Mouse (Mus musculus) MEL (cell line): ENCODE results near the gene Gm20388. TPM values are rescaled to one million over a fixed set of nuclear protein-coding genes. Genes with fewer than 3 reads are reported as not detected.

Experiments
- DNase-seq: peaks from one replicate; pipeline ENCODE4 v3.0.0; 2011; ENCODE audit warnings: low read depth, low spot score
- H3K27ac ChIP-seq: 2 replicates; pipeline ENCODE4 v1.5.1; 2012; ENCODE audit warnings: low read depth, mild to moderate bottlenecking, control low read depth, low read length, moderate library complexity; ENCODE audit not compliant: control insufficient read depth
- H3K27me3 ChIP-seq, 2 experiments: fragments of 150-350 bp in 1 of 2; sonication (generic) in 1 of 2; 2 replicates each; pipeline ENCODE4 v1.6.1; 2012; ENCODE audit warnings: low read length in 2 of 2, mild to moderate bottlenecking in 2 of 2, improper control_type of control experiment in 1 of 2, moderate library complexity in 1 of 2; ENCODE audit not compliant: insufficient read depth in 2 of 2, control insufficient read depth in 1 of 2
- H3K36me3 ChIP-seq, 2 experiments: 2 replicates each; pipeline ENCODE4 v1.6.1; 2012 to 2014; ENCODE audit warnings: low read length in 2 of 2, improper control_type of control experiment in 1 of 2, inconsistent platforms in 1 of 2, mild to moderate bottlenecking in 1 of 2; ENCODE audit not compliant: insufficient read depth in 2 of 2, control insufficient read depth in 1 of 2
- H3K4me1 ChIP-seq, 2 experiments: fragments of 150-350 bp in 1 of 2; sonication (generic) in 1 of 2; 2 replicates each; pipeline ENCODE4 v1.6.1; 2012; ENCODE audit warnings: low read length in 2 of 2, improper control_type of control experiment in 1 of 2, mild to moderate bottlenecking in 1 of 2; ENCODE audit not compliant: insufficient read depth in 2 of 2, control insufficient read depth in 1 of 2
- H3K4me3 ChIP-seq, 2 experiments: fragments of 150-350 bp in 1 of 2; sonication (generic) in 1 of 2; 2 replicates each; pipeline ENCODE4 v1.5.1; 2012; ENCODE audit warnings: low read depth in 2 of 2, low read length in 2 of 2, mild to moderate bottlenecking in 2 of 2, moderate library complexity in 2 of 2, control low read depth in 1 of 2, improper control_type of control experiment in 1 of 2; ENCODE audit not compliant: control insufficient read depth in 1 of 2, insufficient read depth in 1 of 2
- H3K79me2 ChIP-seq: 2 replicates; pipeline ENCODE4 v1.6.1; 2012; ENCODE audit warnings: mild to moderate bottlenecking, low read length, moderate library complexity; ENCODE audit not compliant: control insufficient read depth, poor library complexity, insufficient read depth
- H3K9ac ChIP-seq: 2 replicates; pipeline ENCODE4 v1.6.1; 2012; ENCODE audit warnings: low read depth, mild to moderate bottlenecking, control low read depth, low read length, moderate library complexity; ENCODE audit not compliant: control insufficient read depth, poor library complexity, severe bottlenecking
- H3K9me3 ChIP-seq: fragments of 150-350 bp; sonication (generic); replicated peaks from 2 replicates; pipeline ENCODE4 v1.6.1; 2012; ENCODE audit warnings: mild to moderate bottlenecking, low read length, improper control_type of control experiment, moderate library complexity; ENCODE audit not compliant: insufficient read depth
- CHD1 ChIP-seq: IDR thresholded peaks from 2 replicates; pipeline ENCODE4 v1.6.1; 2012; ENCODE audit warnings: low read depth, mild to moderate bottlenecking, inconsistent platforms, low read length, improper control_type of control experiment
- CHD2 ChIP-seq: IDR thresholded peaks from 2 replicates; pipeline ENCODE4 v1.6.1; 2011; ENCODE audit warnings: low read length, improper control_type of control experiment
- CTCF ChIP-seq, 3 experiments: IDR thresholded peaks in 2 of 3; conservative IDR thresholded peaks in 1 of 3; 2 replicates each; pipeline ENCODE4 v1.5.1; 2011 to 2012; ENCODE audit warnings: low read length in 3 of 3, low read depth in 2 of 3, mild to moderate bottlenecking in 2 of 3, improper control_type of control experiment in 1 of 3, inconsistent platforms in 1 of 3, mixed read lengths in 1 of 3, moderate library complexity in 1 of 3; ENCODE audit not compliant: control insufficient read depth in 1 of 3, insufficient read depth in 1 of 3, poor library complexity in 1 of 3, severe bottlenecking in 1 of 3
- E2F4 ChIP-seq: IDR thresholded peaks from 2 replicates; pipeline ENCODE4 v1.6.1; 2011; ENCODE audit warnings: low read depth, low read length, improper control_type of control experiment, borderline replicate concordance
- ELF1 ChIP-seq: IDR thresholded peaks from 2 replicates; pipeline ENCODE4 v1.6.1; 2014; ENCODE audit warnings: low read depth, mild to moderate bottlenecking, inconsistent platforms, low read length, improper control_type of control experiment, moderate library complexity
- EP300 ChIP-seq, 2 experiments: IDR thresholded peaks; 2 replicates each; pipeline ENCODE4 v1.6.1; 2011; ENCODE audit warnings: improper control_type of control experiment in 2 of 2, low read length in 2 of 2, low read depth in 1 of 2, mild to moderate bottlenecking in 1 of 2
- ETS1 ChIP-seq: IDR thresholded peaks from 2 replicates; pipeline ENCODE4 v1.6.1; 2012; ENCODE audit warnings: low read depth, mild to moderate bottlenecking, inconsistent platforms, low read length, improper control_type of control experiment, moderate library complexity
- GATA1 ChIP-seq: IDR thresholded peaks from 2 replicates; pipeline ENCODE4 v1.6.1; 2011; ENCODE audit warnings: low read depth, low read length, improper control_type of control experiment
- HCFC1 ChIP-seq: IDR thresholded peaks from 2 replicates; pipeline ENCODE4 v1.6.1; 2012; ENCODE audit warnings: low read depth, mild to moderate bottlenecking, inconsistent platforms, low read length, improper control_type of control experiment, moderate library complexity
- JUND ChIP-seq: IDR thresholded peaks from 2 replicates; pipeline ENCODE4 v1.6.1; 2011; ENCODE audit warnings: low read depth, mild to moderate bottlenecking, improper control_type of control experiment, low read length
- KAT2A ChIP-seq: conservative IDR thresholded peaks from 2 replicates; pipeline ENCODE4 v1.6.1; 2012; ENCODE audit warnings: low read depth, low read length, improper control_type of control experiment, inconsistent platforms
- MAFK ChIP-seq: IDR thresholded peaks from 2 replicates; pipeline ENCODE4 v1.6.1; 2011; ENCODE audit warnings: low read depth, mild to moderate bottlenecking, low read length, improper control_type of control experiment, borderline replicate concordance
- MAX ChIP-seq: IDR thresholded peaks from 2 replicates; pipeline ENCODE4 v1.6.1; 2011; ENCODE audit warnings: low read length, improper control_type of control experiment
- MAZ ChIP-seq: IDR thresholded peaks from 2 replicates; pipeline ENCODE4 v1.6.1; 2012; ENCODE audit warnings: low read depth, mild to moderate bottlenecking, inconsistent platforms, low read length, improper control_type of control experiment
- MEF2A ChIP-seq: IDR thresholded peaks from 2 replicates; pipeline ENCODE4 v1.6.1; 2014; ENCODE audit warnings: low read depth, mild to moderate bottlenecking, inconsistent platforms, low read length, improper control_type of control experiment; ENCODE audit not compliant: poor library complexity, insufficient replicate concordance, severe bottlenecking; ENCODE audit errors: extremely low read depth
- MXI1 ChIP-seq: IDR thresholded peaks from 2 replicates; pipeline ENCODE4 v1.6.1; 2011; ENCODE audit warnings: mild to moderate bottlenecking, low read depth, low read length, improper control_type of control experiment
- MYB ChIP-seq: IDR thresholded peaks from 2 replicates; pipeline ENCODE4 v1.6.1; 2011; ENCODE audit warnings: mild to moderate bottlenecking, low read depth, low read length, improper control_type of control experiment
- NRF1 ChIP-seq: IDR thresholded peaks from 2 replicates; pipeline ENCODE4 v1.6.1; 2014; ENCODE audit warnings: low read depth, mild to moderate bottlenecking, inconsistent platforms, low read length, improper control_type of control experiment, moderate library complexity; ENCODE audit not compliant: poor library complexity, insufficient read depth, severe bottlenecking
- POLR2A ChIP-seq, 2 experiments: IDR thresholded peaks; 2 replicates each; pipeline ENCODE4 v1.6.1; 2011 to 2012; ENCODE audit warnings: low read length in 2 of 2, mild to moderate bottlenecking in 2 of 2, control low read depth in 1 of 2, improper control_type of control experiment in 1 of 2, low read depth in 1 of 2, moderate library complexity in 1 of 2; ENCODE audit not compliant: control insufficient read depth in 1 of 2, insufficient read depth in 1 of 2, poor library complexity in 1 of 2
- POLR2AphosphoS2 ChIP-seq: IDR thresholded peaks from 2 replicates; pipeline ENCODE4 v1.6.1; 2011; ENCODE audit warnings: low read length, improper control_type of control experiment
- POLR2AphosphoS5 ChIP-seq: IDR thresholded peaks from 2 replicates; pipeline ENCODE4 v1.6.1; 2012; ENCODE audit warnings: low read depth, borderline replicate concordance, mild to moderate bottlenecking, inconsistent platforms, low read length, moderate library complexity, mixed read lengths
- RAD21 ChIP-seq: IDR thresholded peaks from 2 replicates; pipeline ENCODE4 v1.6.1; 2011; ENCODE audit warnings: mild to moderate bottlenecking, low read depth, low read length, improper control_type of control experiment
- RCOR1 ChIP-seq: IDR thresholded peaks from 2 replicates; pipeline ENCODE4 v1.6.1; 2012; ENCODE audit warnings: low read depth, mild to moderate bottlenecking, inconsistent platforms, low read length, improper control_type of control experiment
- SIN3A ChIP-seq: IDR thresholded peaks from 2 replicates; pipeline ENCODE4 v1.6.1; 2012; ENCODE audit warnings: low read length, improper control_type of control experiment, inconsistent platforms
- SMC3 ChIP-seq: IDR thresholded peaks from 2 replicates; pipeline ENCODE4 v1.6.1; 2011; ENCODE audit warnings: low read depth, low read length, improper control_type of control experiment
- TAL1 ChIP-seq: IDR thresholded peaks from 2 replicates; pipeline ENCODE4 v1.6.1; 2012; ENCODE audit warnings: mild to moderate bottlenecking, inconsistent platforms, low read length, moderate library complexity, mixed read lengths
- TBP ChIP-seq: IDR thresholded peaks from 2 replicates; pipeline ENCODE4 v1.8.0; 2011; ENCODE audit warnings: low read depth, low read length, improper control_type of control experiment
- TCF12 ChIP-seq: IDR thresholded peaks from 2 replicates; pipeline ENCODE4 v1.6.1; 2014; ENCODE audit warnings: low read depth, mild to moderate bottlenecking, inconsistent platforms, low read length, improper control_type of control experiment, moderate library complexity
- UBTF ChIP-seq: IDR thresholded peaks from 2 replicates; pipeline ENCODE4 v1.6.1; 2012; ENCODE audit warnings: low read depth, mild to moderate bottlenecking, inconsistent platforms, low read length, improper control_type of control experiment, moderate library complexity, borderline replicate concordance; ENCODE audit not compliant: insufficient read depth
- USF1 ChIP-seq: IDR thresholded peaks from 2 replicates; pipeline ENCODE4 v1.6.1; 2014; ENCODE audit warnings: low read depth, mild to moderate bottlenecking, inconsistent platforms, low read length, improper control_type of control experiment, moderate library complexity
- USF2 ChIP-seq, 2 experiments: IDR thresholded peaks; 2 replicates each; pipeline ENCODE4 v1.6.1; 2011 to 2012; ENCODE audit warnings: improper control_type of control experiment in 2 of 2, low read length in 2 of 2, borderline replicate concordance in 1 of 2, inconsistent platforms in 1 of 2, low read depth in 1 of 2, mild to moderate bottlenecking in 1 of 2; ENCODE audit not compliant: insufficient read depth in 1 of 2
- ZKSCAN1 ChIP-seq: IDR thresholded peaks from 2 replicates; pipeline ENCODE4 v1.6.1; 2012; ENCODE audit warnings: low read depth, mild to moderate bottlenecking, inconsistent platforms, low read length, improper control_type of control experiment, moderate library complexity
- ZMIZ1 ChIP-seq: IDR thresholded peaks from 2 replicates; pipeline ENCODE4 v1.6.1; 2012; ENCODE audit warnings: low read depth, mild to moderate bottlenecking, inconsistent platforms, low read length, improper control_type of control experiment, moderate library complexity
- ZNF384 ChIP-seq: IDR thresholded peaks from 2 replicates; pipeline ENCODE4 v1.6.1; 2012; ENCODE audit warnings: low read depth, mild to moderate bottlenecking, inconsistent platforms, low read length, improper control_type of control experiment
- polyA plus RNA-seq, 2 experiments: library from polyadenylated mRNA; stranded (reverse) in 1 of 2; unstranded in 1 of 2; fragments of >175 nt in 1 of 2; fragments of >200 nt in 1 of 2; gene quantifications; 2 replicates each; pipeline versions ENCODE4 v1.2.1 to v1.2.4; 2012; ENCODE audit warnings: low replicate concordance in 2 of 2, low read depth in 1 of 2; ENCODE audit not compliant: insufficient read length in 2 of 2, insufficient read depth in 1 of 2, missing spikeins in 1 of 2
- total RNA-seq: library from RNA; depleted of rRNA; stranded (reverse); fragments of 300-350 nt; gene quantifications from 2 replicates; pipeline ENCODE4 v1.2.3, GENCODE M21; 2012

The Gm20388 gene
- total and polyA plus RNA-seq, 3 experiments = 11.1 to 17.8 TPM; not detected in 1

DNA sequence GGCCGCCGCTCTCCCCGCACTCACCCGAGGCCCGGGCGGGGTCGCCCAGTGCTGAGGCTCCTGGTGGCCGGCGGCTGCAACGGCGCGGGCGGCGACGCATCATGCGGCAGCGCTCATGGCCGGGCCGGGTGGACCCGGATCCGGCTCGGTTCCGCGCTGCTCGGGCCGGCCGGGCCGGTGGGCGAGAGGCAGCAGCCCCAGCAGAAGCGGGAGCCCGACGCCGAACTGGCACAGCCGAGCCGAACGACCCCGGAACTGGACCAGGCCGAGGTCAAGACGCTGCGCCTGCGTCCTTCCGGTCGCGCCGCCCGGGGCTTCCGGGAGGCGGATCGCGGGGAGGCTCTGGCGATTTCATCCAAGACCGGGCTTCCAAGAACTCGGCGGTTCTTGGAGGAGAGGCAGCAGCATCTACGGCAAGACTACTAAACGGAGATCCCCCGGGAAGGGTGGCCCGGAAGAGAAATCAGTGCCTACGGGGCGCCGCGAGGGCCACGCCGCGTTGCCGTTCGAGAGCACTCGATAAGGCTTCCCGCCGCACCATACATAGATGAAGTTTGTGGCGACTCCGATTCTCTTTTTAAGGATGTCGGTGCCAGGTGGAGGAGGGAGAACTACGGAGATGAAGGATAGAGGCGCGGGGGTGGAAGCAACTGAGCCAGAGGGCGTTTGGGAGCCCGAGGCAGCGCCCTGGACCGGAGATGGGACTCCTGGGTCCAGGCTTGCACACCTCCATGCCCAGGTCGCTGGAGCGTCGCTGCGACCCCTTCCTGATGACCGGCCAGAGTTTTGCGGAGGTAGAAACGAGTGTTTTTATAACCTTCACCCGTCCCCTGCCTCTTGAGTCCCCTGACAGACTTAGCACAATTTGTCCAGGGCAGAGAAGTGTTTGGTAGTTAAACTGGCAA lies 190.7 kb downstream of the Gm20388 start, which contains the start of gene Zdhhc7:
Gene Zdhhc7 (minus strand): TSS at position 415 of the 905 bp plus-strand sequence.
- peak within 1 kb of the TSS; percentile 79 for H3K27ac ChIP-seq
- H3K9me3 ChIP-seq = no peaks in the 10 kb centered on the region
- H3K27me3 ChIP-seq = no peaks in the 10 kb centered on the region
- H3K4me1 ChIP-seq = peaks cover 6 to 12% of the 10 kb centered on the region in 2 experiments; a peak in 2 of 4 replicates
- DNase-seq = peak; percentile 77
- H3K79me2 ChIP-seq = peaks cover 29% of the 10 kb centered on the region
- H3K9ac ChIP-seq = peak within 1 kb of the TSS; percentile 89
- peak within 1 kb of the TSS; percentile 98 to 99 for H3K4me3 ChIP-seq
- H3K36me3 ChIP-seq = peaks cover 0 to 12% of the 10 kb centered on the region in 2 experiments; a peak in 2 of 4 replicates
- 0 out of 2 replicates have a peak, but pooled peaks have one; percentile 56 for TF ChIP-seq CHD1
- 0 out of 2 replicates have a peak, but pooled peaks have one; percentile 17 for TF ChIP-seq RCOR1
- TF ChIP-seq EP300 (IDR thresholded peaks at IDR 0.05; ENCODE audit: low read depth in 1 of 2, low read length in 2 of 2) = no peak
- TF ChIP-seq MEF2A = no peak; the same call in 1 of the 2 replicates
- TF ChIP-seq ZMIZ1 = peak; percentile 76
- no peak for TF ChIP-seq MAFK
- TF ChIP-seq KAT2A = peak; percentile 71
- no peak for TF ChIP-seq RAD21
- no peak for TF ChIP-seq USF1
- TF ChIP-seq TAL1 = no peak
- no peak for TF ChIP-seq MAZ
- TF ChIP-seq E2F4 = 0 out of 2 replicates have a peak, but pooled peaks have one; percentile 55
- no peak for TF ChIP-seq MYB
- peak; percentile 90 for TF ChIP-seq HCFC1
- 0 out of 6 replicates have a peak, but pooled peaks of 1 of the 3 experiments have one; percentile 2 for TF ChIP-seq CTCF (IDR thresholded peaks at IDR 0.05 in 2 of 3, conservative IDR thresholded peaks at IDR 0.05 in 1 of 3; ENCODE audit: control insufficient read depth in 1 of 3, insufficient read depth in 1 of 3, low read depth in 2 of 3, low read length in 3 of 3, poor library complexity in 1 of 3, severe bottlenecking in 1 of 3)
- no peak for TF ChIP-seq UBTF
- TF ChIP-seq POLR2AphosphoS5 = no peak
- TF ChIP-seq ELF1 = peak; percentile 91
- TF ChIP-seq SMC3 = no peak
- peak; percentile 62; the same call in 1 of the 2 replicates for TF ChIP-seq POLR2AphosphoS2
- TF ChIP-seq POLR2A (IDR thresholded peaks at IDR 0.05; ENCODE audit: control insufficient read depth in 1 of 2, insufficient read depth in 1 of 2, low read depth in 1 of 2, low read length in 2 of 2, poor library complexity in 1 of 2) = peak; percentile 60 to 85; a peak in 3 of 4 replicates
- TF ChIP-seq ZNF384 = no peak
- peak; percentile 70 for TF ChIP-seq MXI1
- TF ChIP-seq SIN3A = peak; percentile 89
- peak; percentile 57 for TF ChIP-seq NRF1
- no peak; the same call in 1 of the 2 replicates for TF ChIP-seq MAX
- TF ChIP-seq JUND = no peak
- TF ChIP-seq USF2 (IDR thresholded peaks at IDR 0.05; ENCODE audit: borderline replicate concordance in 1 of 2, insufficient read depth in 1 of 2, low read depth in 1 of 2, low read length in 2 of 2) = no peak
- TF ChIP-seq ZKSCAN1 = no peak
- no peak for TF ChIP-seq ETS1
- no peak for TF ChIP-seq TCF12
- peak; percentile 39; the same call in 1 of the 2 replicates for TF ChIP-seq GATA1
- TF ChIP-seq CHD2 = no peak
- TF ChIP-seq TBP = no peak
